Mouse (Mus musculus): ENCODE data around the gene Gm49325.

DNA sequence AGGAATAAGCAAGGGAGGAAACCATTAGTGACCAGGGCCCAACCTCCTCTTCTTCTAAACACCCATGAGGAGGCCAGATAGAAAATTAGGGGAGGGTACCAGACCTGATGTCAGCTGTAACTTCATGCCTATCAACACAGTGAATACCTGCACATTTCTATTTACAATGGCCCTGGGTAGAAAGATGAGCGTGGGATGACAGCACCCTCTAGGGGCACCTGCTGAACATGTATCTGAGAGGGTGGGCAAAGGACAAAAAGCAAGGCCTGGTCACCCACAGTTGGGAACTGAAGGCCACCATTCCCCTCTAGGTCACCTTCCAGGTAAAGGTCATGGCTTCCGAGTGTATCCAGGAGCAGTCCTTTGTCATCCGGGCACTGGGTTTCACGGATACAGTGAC, 48.4 kb upstream of the Gm49325 start:
- TF ChIP-seq CTCF (IDR thresholded peaks at IDR 0.05; ENCODE audit: borderline replicate concordance, control insufficient read depth, extremely low read depth, insufficient read depth, low read length, poor library complexity) (no peak), POLR2A (IDR thresholded peaks at IDR 0.05; ENCODE audit: control insufficient read depth, extremely low read depth, insufficient read depth, low read length, poor library complexity) (no peak)

Measured in thymus, adult 2 months (tissue).